Mouse (Mus musculus) adrenal gland, postnatal 36 days (tissue): ENCODE results near the gene Cx3cr1. TPM values are rescaled to one million over a fixed set of nuclear protein-coding genes. Genes with fewer than 3 reads are reported as not detected.
A peak's percentile ranks its signal among the peaks of the same experiment; 100 is the strongest.
"Not testable (repeated sequence)": the region's sequence is repeated elsewhere in the genome, so short reads cannot be mapped to it uniquely, and the experiment has no call there.

Source experiments
- DNase-seq, 2 experiments: peaks; one replicate each; pipeline ENCODE4 v3.0.0; 2021; ENCODE audit warnings: mixed read lengths in 1 of 2
- total RNA-seq, 2 experiments: library from RNA; stranded (reverse); gene quantifications; 2 replicates each; pipeline ENCODE4 v1.2.3; 2021

Cx3cr1 gene
- total RNA-seq, 2 experiments from 2014 or later, result 3.4 to 6.8 TPM

- peak; percentile 82 to 83 for DNase-seq
Measured at GRCm38 (mm10) chr9:120027401-120028151, 42.1 kb downstream of the Cx3cr1 start.

- DNase-seq, result no peak
Measured at GRCm38 (mm10) chr9:120024625-120025024, 45.1 kb downstream of the Cx3cr1 start.

- DNase-seq, result no peak
Measured at GRCm38 (mm10) chr9:120024171-120024570, 45.5 kb downstream of the Cx3cr1 start.

- DNase-seq, result no peak
Measured at GRCm38 (mm10) chr9:120023086-120023811, 46.4 kb downstream of the Cx3cr1 start, which contains the start of gene Xirp1. TSS of gene Xirp1 (minus strand) at chr9:120023598.

GRCm38 (mm10) chr9:120021164-120021563, 48.5 kb downstream of the Cx3cr1 start:
- no peak for DNase-seq

- peak; percentile 75 to 78 for DNase-seq
Measured at GRCm38 (mm10) chr9:120020285-120020890, 49.3 kb downstream of the Cx3cr1 start.

GRCm38 (mm10) chr9:120016956-120017355, 52.7 kb downstream of the Cx3cr1 start:
- DNase-seq, result peak; percentile 48 to 56

GRCm38 (mm10) chr9:120014828-120015227, 54.9 kb downstream of the Cx3cr1 start:
- no peak for DNase-seq

GRCm38 (mm10) chr9:120013251-120013820, 56.3 kb downstream of the Cx3cr1 start:
- DNase-seq, result no peak

- peak; percentile 50 to 56 for DNase-seq
Measured at GRCm38 (mm10) chr9:120012781-120013180, 56.9 kb downstream of the Cx3cr1 start.

- DNase-seq, result not testable (repeated sequence)
Measured at GRCm38 (mm10) chr9:120012161-120012560, 57.5 kb downstream of the Cx3cr1 start.

- peak; percentile 80 to 88 for DNase-seq
Measured at GRCm38 (mm10) chr9:120011533-120011932, 58.1 kb downstream of the Cx3cr1 start.

- peak; percentile 100 for DNase-seq
Measured at GRCm38 (mm10) chr9:120010781-120011511, 58.7 kb downstream of the Cx3cr1 start.

- no peak for DNase-seq
Measured at GRCm38 (mm10) chr9:120009871-120010270, 59.8 kb downstream of the Cx3cr1 start.

GRCm38 (mm10) chr9:120009226-120009841, 60.3 kb downstream of the Cx3cr1 start:
- DNase-seq, result no peak

- DNase-seq, result no peak
Measured at GRCm38 (mm10) chr9:120007833-120008232, 61.8 kb downstream of the Cx3cr1 start.

GRCm38 (mm10) chr9:120005936-120006335, 63.7 kb downstream of the Cx3cr1 start:
- no peak for DNase-seq

- DNase-seq, result no peak
Measured at GRCm38 (mm10) chr9:120002893-120003292, 66.8 kb downstream of the Cx3cr1 start.

GRCm38 (mm10) chr9:120001945-120002725, 67.5 kb downstream of the Cx3cr1 start:
- DNase-seq, result peak; percentile 93 to 95

- no peak for DNase-seq
Measured at GRCm38 (mm10) chr9:120000761-120001160, 68.9 kb downstream of the Cx3cr1 start.
